Mouse (Mus musculus) midbrain, embryonic 12.5 days (tissue): ENCODE results near the gene Yipf6. TPM values are rescaled to one million over a fixed set of nuclear protein-coding genes. Genes with fewer than 3 reads are reported as not detected.
"Not testable (repeated sequence)": the region's sequence is repeated elsewhere in the genome, so short reads cannot be mapped to it uniquely, and the experiment has no call there.

Experiments used
- ATAC-seq: fragments of 200-750 bp; cut with Nextera tagmentation; 2 replicates; pipeline ENCODE4 v1.8.0; 2017; ENCODE audit warnings: low read depth, moderate TSS enrichment, moderate library complexity; ENCODE audit not compliant: low FRiP score
- H3K27ac ChIP-seq: fragments of 300-500 bp; sonication (generic); replicated peaks from 2 replicates; pipeline ENCODE4 v1.5.1; 2016; ENCODE audit warnings: mild to moderate bottlenecking
- H3K27me3 ChIP-seq: fragments of 300-500 bp; sonication (generic); 2 replicates; pipeline ENCODE4 v1.6.1; 2016; ENCODE audit warnings: mild to moderate bottlenecking
- H3K36me3 ChIP-seq: fragments of 300-500 bp; sonication (generic); 2 replicates; pipeline ENCODE4 v1.6.1; 2016
- H3K4me1 ChIP-seq: fragments of 300-500 bp; sonication (generic); 2 replicates; pipeline ENCODE4 v1.6.1; 2016
- H3K4me2 ChIP-seq: fragments of 300-500 bp; sonication (generic); replicated peaks from 2 replicates; pipeline ENCODE4 v1.6.1; 2016; ENCODE audit warnings: mild to moderate bottlenecking, moderate library complexity
- H3K4me3 ChIP-seq: fragments of 300-500 bp; sonication (generic); 2 replicates; pipeline ENCODE4 v1.5.1; 2016; ENCODE audit warnings: mild to moderate bottlenecking
- H3K9ac ChIP-seq: fragments of 300-500 bp; sonication (generic); replicated peaks from 2 replicates; pipeline ENCODE4 v1.6.1; 2016; ENCODE audit warnings: mild to moderate bottlenecking, moderate library complexity
- H3K9me3 ChIP-seq: fragments of 300-500 bp; sonication (generic); 2 replicates; pipeline ENCODE4 v1.6.1; 2016; ENCODE audit warnings: mild to moderate bottlenecking
- WGBS: fragments of 180-500 bp; shearing (Covaris S2); methylation state at CpG from one replicate; pipeline ENCODE4 v1.1.7; 2016; 5-methylcytosine and 5-hydroxymethylcytosine counted together
- polyA plus RNA-seq: library from polyadenylated mRNA; unstranded; fragments of >200 nt; fragmentation: Nextera tagmentation; extraction: Ambion mirVana; gene quantifications from 2 replicates; pipeline ENCODE4 v1.2.1, GENCODE M21; 2016

The Yipf6 gene
- polyA plus RNA-seq, 1 experiment from 2014 or later = 21.4 TPM

GRCm38 (mm10) chrX:98959050-98959449, 22.9 kb downstream of the Yipf6 start:
- Histone ChIP-seq H3K9me3 (no peaks in the 10 kb centered on the region), H3K36me3 (no peaks in the 10 kb centered on the region), H3K4me1 (no peaks in the 10 kb centered on the region), H3K4me2 (no peak overlapping the region), H3K9ac (no peak overlapping the region), H3K4me3 (no peak overlapping the region), H3K27me3 (0 out of 2 replicates have a peak, but pooled peaks cover 4% of the 10 kb centered on the region), H3K27ac (no peak overlapping the region)
- no peak for ATAC-seq
- WGBS = 83% methylated on average over 4 of the region's 4 CpGs

- Histone ChIP-seq H3K27me3 (peaks cover 4% of the 10 kb centered on the region; the same call in 1 of the 2 replicates), H3K36me3 (no peaks in the 10 kb centered on the region), H3K9me3 (no peaks in the 10 kb centered on the region), H3K9ac (no peak overlapping the region), H3K4me3 (no peak overlapping the region), H3K4me1 (no peaks in the 10 kb centered on the region), H3K4me2 (no peak overlapping the region), H3K27ac (no peak overlapping the region)
- ATAC-seq = no peak
Measured at GRCm38 (mm10) chrX:98963742-98964141, 27.6 kb downstream of the Yipf6 start.

- Histone ChIP-seq H3K36me3 (no peaks in the 10 kb centered on the region), H3K9me3 (no peaks in the 10 kb centered on the region), H3K27ac (no peak overlapping the region), H3K4me1 (no peaks in the 10 kb centered on the region), H3K4me2 (no peak overlapping the region), H3K9ac (no peak overlapping the region), H3K27me3 (peaks cover 4% of the 10 kb centered on the region; the same call in 1 of the 2 replicates), H3K4me3 (no peak overlapping the region)
- no peak for ATAC-seq
Measured at GRCm38 (mm10) chrX:98964513-98964912, 28.4 kb downstream of the Yipf6 start.

GRCm38 (mm10) chrX:98986611-98987010, 50.5 kb downstream of the Yipf6 start:
- WGBS = 55% methylated on average over 5 of the region's 5 CpGs
- H3K9ac ChIP-seq, H3K4me3 ChIP-seq, H3K4me2 ChIP-seq, H3K27ac ChIP-seq, H3K9me3 ChIP-seq, ATAC-seq, H3K27me3 ChIP-seq, H3K4me1 ChIP-seq, H3K36me3 ChIP-seq: not testable (repeated sequence)

- H3K36me3 ChIP-seq = no peaks in the 10 kb centered on the region
- H3K27me3 ChIP-seq = peaks cover 11% of the 10 kb centered on the region; the same call in 1 of the 2 replicates
- H3K27ac ChIP-seq = no peak overlapping the region
- H3K9me3 ChIP-seq = no peaks in the 10 kb centered on the region
- 44% methylated on average over 6 of the region's 6 CpGs for WGBS
- H3K4me3 ChIP-seq = no peak overlapping the region
- ATAC-seq = no peak
- no peaks in the 10 kb centered on the region for H3K4me1 ChIP-seq
- no peak overlapping the region for H3K4me2 ChIP-seq
- no peak overlapping the region for H3K9ac ChIP-seq
Measured at GRCm38 (mm10) chrX:98989574-98989973, 53.5 kb downstream of the Yipf6 start.

Other genes starting within 250 kb of the Yipf6 start
- 35.8 and 37.3 TPM in 2 replicates for gene Ophn1, start 45.3 kb upstream of the Yipf6 start, polyA plus RNA-seq
- gene Stard8, start 66.9 kb downstream of the Yipf6 start, polyA plus RNA-seq = 11.6 and 12.7 TPM in 2 replicates
- gene Efnb1, start 199.8 kb downstream of the Yipf6 start, polyA plus RNA-seq = 64.2 and 69.7 TPM in 2 replicates